Mouse (Mus musculus): ENCODE measurements around the gene D10Jhu81e.
A peak's percentile ranks its signal among the peaks of the same experiment; 100 is the strongest.

The D10Jhu81e gene

GRCm38 (mm10) chr10:78163241-78163640 lies 6.3 kb downstream of the D10Jhu81e start:
- DNase-seq (ENCODE audit: low spot score), result no peak

- peak; percentile 75 for DNase-seq (ENCODE audit: low spot score)
Measured at GRCm38 (mm10) chr10:78162646-78163045, 6.9 kb downstream of the D10Jhu81e start.

GRCm38 (mm10) chr10:78161096-78161495 lies 8.5 kb downstream of the D10Jhu81e start:
- no peak for DNase-seq (ENCODE audit: low spot score)

GRCm38 (mm10) chr10:78160369-78161095 lies 9.1 kb downstream of the D10Jhu81e start:
- no peak for DNase-seq (ENCODE audit: low spot score)

GRCm38 (mm10) chr10:78159906-78160305 lies 9.7 kb downstream of the D10Jhu81e start:
- peak; percentile 91 for DNase-seq (ENCODE audit: low spot score)

GRCm38 (mm10) chr10:78159252-78159878 lies 10.2 kb downstream of the D10Jhu81e start:
- peak; percentile 84 for DNase-seq (ENCODE audit: low spot score)

- no peak for DNase-seq (ENCODE audit: low spot score)
Measured at GRCm38 (mm10) chr10:78158041-78158440, 11.5 kb downstream of the D10Jhu81e start.

GRCm38 (mm10) chr10:78156926-78157325 lies 12.7 kb downstream of the D10Jhu81e start:
- DNase-seq (ENCODE audit: low spot score), result no peak

- no peak for DNase-seq (ENCODE audit: low spot score)
Measured at GRCm38 (mm10) chr10:78148834-78149766, 20.5 kb downstream of the D10Jhu81e start.

GRCm38 (mm10) chr10:78147908-78148441 lies 21.6 kb downstream of the D10Jhu81e start:
- no peak for DNase-seq (ENCODE audit: low spot score)

- DNase-seq (ENCODE audit: low spot score), result no peak
Measured at GRCm38 (mm10) chr10:78143727-78144505, 25.7 kb downstream of the D10Jhu81e start.

- DNase-seq (ENCODE audit: low spot score), result no peak
Measured at GRCm38 (mm10) chr10:78140843-78141242, 28.7 kb downstream of the D10Jhu81e start.

GRCm38 (mm10) chr10:78140251-78140600 lies 29.4 kb downstream of the D10Jhu81e start:
- no peak for DNase-seq (ENCODE audit: low spot score)

GRCm38 (mm10) chr10:78139572-78140250 lies 29.9 kb downstream of the D10Jhu81e start:
- no peak for DNase-seq (ENCODE audit: low spot score)

GRCm38 (mm10) chr10:78138812-78139523 lies 30.6 kb downstream of the D10Jhu81e start:
- peak; percentile 69 for DNase-seq (ENCODE audit: low spot score)

GRCm38 (mm10) chr10:78137191-78137590 lies 32.4 kb downstream of the D10Jhu81e start:
- DNase-seq (ENCODE audit: low spot score), result no peak

- no peak for DNase-seq (ENCODE audit: low spot score)
Measured at GRCm38 (mm10) chr10:78135947-78136346, 33.6 kb downstream of the D10Jhu81e start.

GRCm38 (mm10) chr10:78134975-78135798 lies 34.4 kb downstream of the D10Jhu81e start:
- no peak for DNase-seq (ENCODE audit: low spot score)

- no peak for DNase-seq (ENCODE audit: low spot score)
Measured at GRCm38 (mm10) chr10:78134400-78134799, 35.2 kb downstream of the D10Jhu81e start.
